Mouse (Mus musculus): ENCODE data around the gene Bcl9l. TPM values are rescaled to one million over a fixed set of nuclear protein-coding genes. Genes with fewer than 3 reads are reported as not detected.

Bcl9l gene
- total RNA-seq, 2 experiments from 2014 or later = 0.52 to 4.8 TPM

GRCm38 (mm10) chr9:44494863-44495809, 12.5 kb downstream of the Bcl9l start:
- no peak for ATAC-seq (replicated peaks; ENCODE audit: low FRiP score, low TSS enrichment, poor library complexity, severe bottlenecking)

GRCm38 (mm10) chr9:44495810-44496344, 13.3 kb downstream of the Bcl9l start:
- no peak for ATAC-seq (replicated peaks; ENCODE audit: low FRiP score, low TSS enrichment, poor library complexity, severe bottlenecking)

GRCm38 (mm10) chr9:44496803-44497461, 14.3 kb downstream of the Bcl9l start:
- ATAC-seq (replicated peaks; ENCODE audit: low FRiP score, low TSS enrichment, poor library complexity, severe bottlenecking) = no peak

GRCm38 (mm10) chr9:44497624-44498377, 15.2 kb downstream of the Bcl9l start:
- no peak for ATAC-seq (replicated peaks; ENCODE audit: low FRiP score, low TSS enrichment, poor library complexity, severe bottlenecking)

GRCm38 (mm10) chr9:44498421-44499355, 16.1 kb downstream of the Bcl9l start:
- no peak for ATAC-seq (replicated peaks; ENCODE audit: low FRiP score, low TSS enrichment, poor library complexity, severe bottlenecking)

GRCm38 (mm10) chr9:44499356-44500162, 16.9 kb downstream of the Bcl9l start:
- ATAC-seq (replicated peaks; ENCODE audit: low FRiP score, low TSS enrichment, poor library complexity, severe bottlenecking) = no peak

- ATAC-seq (replicated peaks; ENCODE audit: low FRiP score, low TSS enrichment, poor library complexity, severe bottlenecking) = no peak
Observed at GRCm38 (mm10) chr9:44500163-44500533, 17.5 kb downstream of the Bcl9l start.

- ATAC-seq (replicated peaks; ENCODE audit: low FRiP score, low TSS enrichment, poor library complexity, severe bottlenecking) = no peak
Observed at GRCm38 (mm10) chr9:44500638-44501175, 18.1 kb downstream of the Bcl9l start.

GRCm38 (mm10) chr9:44501206-44501879, 18.7 kb downstream of the Bcl9l start:
- no peak for ATAC-seq (replicated peaks; ENCODE audit: low FRiP score, low TSS enrichment, poor library complexity, severe bottlenecking)

GRCm38 (mm10) chr9:44502006-44502405, 19.4 kb downstream of the Bcl9l start:
- ATAC-seq (replicated peaks; ENCODE audit: low FRiP score, low TSS enrichment, poor library complexity, severe bottlenecking) = peak; percentile 35

GRCm38 (mm10) chr9:44504893-44505823, 22.5 kb downstream of the Bcl9l start:
- no peak for ATAC-seq (replicated peaks; ENCODE audit: low FRiP score, low TSS enrichment, poor library complexity, severe bottlenecking)

- ATAC-seq (replicated peaks; ENCODE audit: low FRiP score, low TSS enrichment, poor library complexity, severe bottlenecking) = no peak
Observed at GRCm38 (mm10) chr9:44505824-44506467, 23.3 kb downstream of the Bcl9l start.

GRCm38 (mm10) chr9:44506566-44506965, 23.9 kb downstream of the Bcl9l start:
- ATAC-seq (replicated peaks; ENCODE audit: low FRiP score, low TSS enrichment, poor library complexity, severe bottlenecking) = no peak

GRCm38 (mm10) chr9:44507345-44507744, 24.7 kb downstream of the Bcl9l start:
- ATAC-seq (replicated peaks; ENCODE audit: low FRiP score, low TSS enrichment, poor library complexity, severe bottlenecking) = no peak

GRCm38 (mm10) chr9:44508124-44508619, 25.5 kb downstream of the Bcl9l start:
- ATAC-seq (replicated peaks; ENCODE audit: low FRiP score, low TSS enrichment, poor library complexity, severe bottlenecking) = no peak

Measured in megakaryocyte-erythroid progenitor cell, adult 5-6 weeks (primary cell).